Mouse (Mus musculus) kidney, embryonic 15.5 days (tissue): ENCODE measurements around the gene Pak6. TPM values are rescaled to one million over a fixed set of nuclear protein-coding genes. Genes with fewer than 3 reads are reported as not detected.

ENCODE experiments used
- ATAC-seq: fragments of 200-750 bp; cut with Nextera tagmentation; replicated peaks from 2 replicates; pipeline ENCODE4 v1.8.0; 2017; ENCODE audit warnings: moderate TSS enrichment; ENCODE audit not compliant: low FRiP score
- H3K27ac ChIP-seq: fragments of 300-500 bp; sonication (generic); 2 replicates; pipeline ENCODE4 v1.5.1; 2015; ENCODE audit warnings: mild to moderate bottlenecking, inconsistent platforms
- H3K27me3 ChIP-seq: fragments of 300-500 bp; sonication (generic); 2 replicates; pipeline ENCODE4 v1.6.1; 2015; ENCODE audit warnings: inconsistent platforms
- H3K36me3 ChIP-seq: fragments of 300-500 bp; sonication (generic); 2 replicates; pipeline ENCODE4 v1.6.1; 2015; ENCODE audit warnings: inconsistent platforms
- H3K4me1 ChIP-seq: fragments of 300-500 bp; sonication (generic); 2 replicates; pipeline ENCODE4 v1.6.1; 2015; ENCODE audit warnings: inconsistent platforms
- H3K4me2 ChIP-seq: fragments of 300-500 bp; sonication (generic); 2 replicates; pipeline ENCODE4 v1.6.1; 2015; ENCODE audit warnings: moderate library complexity, mild to moderate bottlenecking, inconsistent platforms
- H3K4me3 ChIP-seq: fragments of 300-500 bp; sonication (generic); replicated peaks from 2 replicates; pipeline ENCODE4 v1.5.1; 2015; ENCODE audit warnings: mild to moderate bottlenecking, inconsistent platforms
- H3K9ac ChIP-seq: fragments of 300-500 bp; sonication (generic); 2 replicates; pipeline ENCODE4 v1.6.1; 2015; ENCODE audit warnings: mild to moderate bottlenecking, inconsistent platforms
- H3K9me3 ChIP-seq: fragments of 300-500 bp; sonication (generic); replicated peaks from 2 replicates; pipeline ENCODE4 v1.6.1; 2016; ENCODE audit warnings: inconsistent platforms
- WGBS: fragments of 180-500 bp; shearing (Covaris S2); methylation state at CpG from one replicate; pipeline ENCODE4 v1.1.7; 2015; ENCODE audit warnings: mixed read lengths; 5-methylcytosine and 5-hydroxymethylcytosine counted together
- polyA plus RNA-seq: library from polyadenylated mRNA; unstranded; fragments of >200 nt; fragmentation: Nextera tagmentation; extraction: Ambion mirVana; gene quantifications from 2 replicates; pipeline ENCODE4 v1.2.1, GENCODE M21; 2015

Pak6 gene
- polyA plus RNA-seq, 1 experiment from 2014 or later: 1.3 TPM

GRCm38 (mm10) chr2:118743261-118743943 is 80.3 kb downstream of the Pak6 start:
- H3K4me1 ChIP-seq: peaks cover 30% of the 10 kb centered on the region
- 27% methylated on average over 8 of the region's 8 CpGs for WGBS
- no peak for ATAC-seq

GRCm38 (mm10) chr2:118744621-118745020 is 81.5 kb downstream of the Pak6 start:
- peaks cover 54% of the 10 kb centered on the region for H3K27me3 ChIP-seq
- H3K9ac ChIP-seq: no peak overlapping the region
- peaks cover 10% of the 10 kb centered on the region; the same call in 1 of the 2 replicates for H3K36me3 ChIP-seq
- no peaks in the 10 kb centered on the region for H3K9me3 ChIP-seq
- peak overlapping the region; percentile 99 for H3K4me2 ChIP-seq
- peak overlapping the region; percentile 91; the same call in 1 of the 2 replicates for H3K4me3 ChIP-seq
- no peak overlapping the region for H3K27ac ChIP-seq
- peaks cover 34% of the 10 kb centered on the region for H3K4me1 ChIP-seq
- ATAC-seq: no peak
- WGBS: 7% methylated on average over 7 of the region's 7 CpGs

More at GRCm38 (mm10) chr2:118743261-118743943, 80.3 kb downstream of the Pak6 start:
- Histone ChIP-seq H3K9ac (no peak overlapping the region), H3K27me3 (peaks cover 49% of the 10 kb centered on the region), H3K36me3 (no peaks in the 10 kb centered on the region), H3K9me3 (no peaks in the 10 kb centered on the region), H3K27ac (no peak overlapping the region), H3K4me2 (no peak overlapping the region), H3K4me3 (no peak overlapping the region)

GRCm38 (mm10) chr2:118745232-118745884 is 82.3 kb downstream of the Pak6 start, which contains the start of gene Inafm2:
Inafm2 (plus strand) TSS chr2:118745758.
- WGBS: under 1% methylated on average over 53 of the region's 57 CpGs
- no peak within 1 kb of the TSS for H3K27ac ChIP-seq

GRCm38 (mm10) chr2:118745915-118746901 is 83.1 kb downstream of the Pak6 start:
- Histone ChIP-seq H3K9me3 (no peaks in the 10 kb centered on the region), H3K4me2 (peak overlapping the region; percentile 99), H3K4me3 (peak overlapping the region; percentile 91), H3K9ac (peak overlapping the region; percentile 77), H3K27ac (no peak overlapping the region), H3K36me3 (peaks cover 17% of the 10 kb centered on the region; the same call in 1 of the 2 replicates), H3K4me1 (peaks cover 34% of the 10 kb centered on the region), H3K27me3 (peaks cover 45% of the 10 kb centered on the region)
- peak; percentile 67 for ATAC-seq
- under 1% methylated on average over 94 of the region's 113 CpGs for WGBS

More at GRCm38 (mm10) chr2:118745232-118745884, 82.3 kb downstream of the Pak6 start, which contains the start of gene Inafm2:
- Histone ChIP-seq H3K27me3 (peaks cover 51% of the 10 kb centered on the region), H3K4me2 (peak within 1 kb of the TSS; percentile 99), H3K4me3 (peak within 1 kb of the TSS; percentile 91), H3K36me3 (peaks cover 15% of the 10 kb centered on the region; the same call in 1 of the 2 replicates), H3K9ac (peak within 1 kb of the TSS; percentile 77), H3K9me3 (no peaks in the 10 kb centered on the region), H3K4me1 (peaks cover 34% of the 10 kb centered on the region)
- peak; percentile 91 for ATAC-seq

- H3K36me3 ChIP-seq: peaks cover 17% of the 10 kb centered on the region; the same call in 1 of the 2 replicates
- peaks cover 41% of the 10 kb centered on the region for H3K4me1 ChIP-seq
- 33% methylated on average over 10 of the region's 10 CpGs for WGBS
- H3K9me3 ChIP-seq: no peaks in the 10 kb centered on the region
- peak overlapping the region; percentile 99 for H3K4me2 ChIP-seq
- H3K27me3 ChIP-seq: peaks cover 36% of the 10 kb centered on the region
- no peak for ATAC-seq
- H3K27ac ChIP-seq: no peak overlapping the region
- no peak overlapping the region for H3K9ac ChIP-seq
- peak overlapping the region; percentile 91 for H3K4me3 ChIP-seq
Observed at GRCm38 (mm10) chr2:118747301-118747960, 84.3 kb downstream of the Pak6 start.

Other genes with a start within 250 kb of the Pak6 start
- gene Srp14, start 183.6 kb upstream of the Pak6 start, polyA plus RNA-seq: 224 and 241 TPM in 2 replicates
- 7.6 and 8.2 TPM in 2 replicates for gene Bmf, start 113.6 kb upstream of the Pak6 start, polyA plus RNA-seq
- gene Bub1b, start 65.1 kb upstream of the Pak6 start, polyA plus RNA-seq: 98.5 and 103 TPM in 2 replicates
- gene Ankrd63, start 40.7 kb downstream of the Pak6 start, polyA plus RNA-seq: 0.28 and 0.39 TPM in 2 replicates
- 1.5 and 1.9 TPM in 2 replicates for gene Plcb2, start 65.1 kb downstream of the Pak6 start, polyA plus RNA-seq
- 14.0 and 15.6 TPM in 2 replicates for gene Inafm2, start 82.5 kb downstream of the Pak6 start, polyA plus RNA-seq
- gene Ccdc9b, start 99.4 kb downstream of the Pak6 start, polyA plus RNA-seq: 1.0 and 1.2 TPM in 2 replicates
- 1.1 TPM in 1 of 2 replicates, not detected in the other for gene Phgr1, start 109.5 kb downstream of the Pak6 start, polyA plus RNA-seq
- gene Disp2, start 116.4 kb downstream of the Pak6 start, polyA plus RNA-seq: 0.40 and 2.1 TPM in 2 replicates
- 120 and 124 TPM in 2 replicates for gene Knstrn, start 150.7 kb downstream of the Pak6 start, polyA plus RNA-seq
- 71.6 and 82.8 TPM in 2 replicates for gene Ivd, start 198.7 kb downstream of the Pak6 start, polyA plus RNA-seq
- 3.8 and 4.4 TPM in 2 replicates for gene Bahd1, start 237.1 kb downstream of the Pak6 start, polyA plus RNA-seq